Mouse (Mus musculus): ENCODE results near the gene Eloa. TPM values are rescaled to one million over a fixed set of nuclear protein-coding genes. Genes with fewer than 3 reads are reported as not detected.
A peak's percentile ranks its signal among the peaks of the same experiment; 100 is the strongest.

Gene Eloa
- total RNA-seq, 2 experiments from 2014 or later: 35.7 to 53.8 TPM

DNA sequence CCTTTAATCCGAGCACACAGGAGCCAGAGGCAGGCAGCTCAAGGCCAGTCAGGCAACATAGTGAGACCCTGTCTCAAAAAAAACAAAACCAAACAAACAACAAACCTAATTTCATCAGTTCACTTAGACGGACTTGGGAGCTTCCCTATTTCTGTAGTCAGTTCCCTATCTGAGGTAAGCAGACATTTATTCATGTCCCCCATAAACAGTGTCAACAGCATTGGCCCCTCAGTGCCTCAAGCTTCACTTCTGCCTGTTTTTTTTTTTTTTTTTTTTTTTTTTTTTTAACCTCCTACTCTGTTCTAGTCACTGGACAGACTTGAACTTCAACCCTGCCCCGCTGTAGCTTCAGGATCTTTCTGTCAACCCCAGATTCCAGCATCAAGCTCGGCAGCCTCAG, 13.5 kb upstream of the Eloa start:
- ATAC-seq (replicated peaks; ENCODE audit: low FRiP score, poor library complexity, severe bottlenecking): no peak

- ATAC-seq (replicated peaks; ENCODE audit: low FRiP score, poor library complexity, severe bottlenecking): no peak
Measured at GRCm38 (mm10) chr4:136033231-136033630, 11.7 kb upstream of the Eloa start.

GRCm38 (mm10) chr4:136030968-136031909, 9.7 kb upstream of the Eloa start:
- peak; percentile 65 for ATAC-seq (replicated peaks; ENCODE audit: low FRiP score, poor library complexity, severe bottlenecking)

GRCm38 (mm10) chr4:136028689-136029088, 7.1 kb upstream of the Eloa start:
- ATAC-seq (replicated peaks; ENCODE audit: low FRiP score, poor library complexity, severe bottlenecking): peak; percentile 49

- peak; percentile 53 for ATAC-seq (replicated peaks; ENCODE audit: low FRiP score, poor library complexity, severe bottlenecking)
Measured at GRCm38 (mm10) chr4:136028132-136028564, 6.6 kb upstream of the Eloa start.

GRCm38 (mm10) chr4:136027416-136028131, 6.0 kb upstream of the Eloa start:
- no peak for ATAC-seq (replicated peaks; ENCODE audit: low FRiP score, poor library complexity, severe bottlenecking)

- ATAC-seq (replicated peaks; ENCODE audit: low FRiP score, poor library complexity, severe bottlenecking): no peak
Measured at GRCm38 (mm10) chr4:136025350-136025749, 3.8 kb upstream of the Eloa start.

DNA sequence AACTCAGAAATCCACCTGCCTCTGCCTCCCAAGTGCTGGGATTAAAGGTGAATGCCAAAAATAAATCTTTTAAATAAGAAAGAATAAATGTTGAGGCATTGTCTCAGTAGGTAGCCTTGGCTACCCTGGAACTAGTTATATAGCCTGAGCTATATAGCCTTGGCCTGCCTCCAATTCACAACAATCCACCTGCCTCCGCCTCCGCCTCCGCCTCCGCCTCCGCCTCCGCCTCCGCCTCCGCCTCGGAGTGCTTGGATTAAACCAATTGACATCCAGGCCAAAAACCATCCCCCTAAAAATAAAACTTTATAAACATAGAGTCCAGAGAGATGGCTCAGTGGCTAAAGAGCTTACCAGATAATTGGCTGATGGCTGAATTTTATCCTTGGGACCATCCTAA, 1.4 kb upstream of the Eloa start:
- ATAC-seq (replicated peaks; ENCODE audit: low FRiP score, poor library complexity, severe bottlenecking): no peak

GRCm38 (mm10) chr4:136020743-136021548, 617 bp downstream of the Eloa start:
- peak; percentile 71 for ATAC-seq (replicated peaks; ENCODE audit: low FRiP score, poor library complexity, severe bottlenecking)

- ATAC-seq (replicated peaks; ENCODE audit: low FRiP score, poor library complexity, severe bottlenecking): no peak
Measured at GRCm38 (mm10) chr4:136016059-136016602, 5.4 kb downstream of the Eloa start.

- no peak for ATAC-seq (replicated peaks; ENCODE audit: low FRiP score, poor library complexity, severe bottlenecking)
Measured at GRCm38 (mm10) chr4:136010586-136010985, 11.0 kb downstream of the Eloa start.

DNA sequence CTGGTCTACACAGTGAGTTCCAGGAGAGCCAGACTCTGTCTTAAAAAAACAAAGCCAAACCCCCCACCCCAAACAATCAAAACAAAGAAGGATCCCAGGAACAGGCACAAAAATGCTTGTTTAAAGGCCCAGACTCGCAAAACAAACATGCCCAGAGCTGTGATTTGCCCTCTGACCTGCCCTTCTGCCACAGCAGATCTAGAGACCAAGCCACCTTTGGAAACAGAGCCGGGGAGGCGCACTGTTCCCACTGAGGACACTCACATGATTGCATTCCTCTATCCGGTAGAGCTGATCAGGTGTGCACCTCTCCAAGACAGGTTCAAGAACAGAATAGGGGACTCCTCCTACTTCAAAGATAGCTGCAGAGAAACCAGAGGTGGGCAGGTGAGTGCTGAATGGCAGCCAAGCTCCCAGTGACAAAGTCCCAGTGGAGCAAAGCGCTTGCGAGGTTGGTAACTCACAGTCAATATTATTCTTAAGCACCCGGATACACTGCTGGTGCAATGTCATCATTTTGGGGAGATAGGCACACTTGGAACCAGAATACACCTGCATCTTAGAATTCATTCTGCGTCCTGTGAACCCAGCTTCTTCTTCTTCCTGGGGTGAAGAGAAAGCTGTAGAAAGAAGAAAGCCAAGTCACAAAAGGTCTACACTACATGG, 12.6 kb downstream of the Eloa start:
- no peak for ATAC-seq (replicated peaks; ENCODE audit: low FRiP score, poor library complexity, severe bottlenecking)

DNA sequence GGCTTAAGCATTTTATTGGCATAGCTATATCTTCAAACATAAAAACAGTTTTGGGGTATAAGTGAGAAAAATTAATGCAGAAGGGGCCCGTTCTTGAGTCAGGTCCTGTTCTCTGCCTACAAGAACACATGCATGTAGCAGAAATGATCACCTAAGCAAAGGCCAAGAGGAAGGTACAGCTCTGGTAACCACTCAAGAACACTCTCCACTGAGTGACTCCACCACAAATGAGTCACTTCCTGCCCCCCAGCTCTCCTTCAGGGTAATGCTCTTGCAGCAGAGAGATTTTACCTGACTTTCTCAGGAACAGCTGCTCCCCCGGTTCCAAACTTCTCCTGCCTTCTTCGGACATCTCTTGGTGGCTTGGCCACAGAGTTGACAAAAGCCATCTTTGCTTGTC, 14.7 kb downstream of the Eloa start:
- no peak for ATAC-seq (replicated peaks; ENCODE audit: low FRiP score, poor library complexity, severe bottlenecking)

GRCm38 (mm10) chr4:136004921-136005320, 16.6 kb downstream of the Eloa start:
- no peak for ATAC-seq (replicated peaks; ENCODE audit: low FRiP score, poor library complexity, severe bottlenecking)

DNA sequence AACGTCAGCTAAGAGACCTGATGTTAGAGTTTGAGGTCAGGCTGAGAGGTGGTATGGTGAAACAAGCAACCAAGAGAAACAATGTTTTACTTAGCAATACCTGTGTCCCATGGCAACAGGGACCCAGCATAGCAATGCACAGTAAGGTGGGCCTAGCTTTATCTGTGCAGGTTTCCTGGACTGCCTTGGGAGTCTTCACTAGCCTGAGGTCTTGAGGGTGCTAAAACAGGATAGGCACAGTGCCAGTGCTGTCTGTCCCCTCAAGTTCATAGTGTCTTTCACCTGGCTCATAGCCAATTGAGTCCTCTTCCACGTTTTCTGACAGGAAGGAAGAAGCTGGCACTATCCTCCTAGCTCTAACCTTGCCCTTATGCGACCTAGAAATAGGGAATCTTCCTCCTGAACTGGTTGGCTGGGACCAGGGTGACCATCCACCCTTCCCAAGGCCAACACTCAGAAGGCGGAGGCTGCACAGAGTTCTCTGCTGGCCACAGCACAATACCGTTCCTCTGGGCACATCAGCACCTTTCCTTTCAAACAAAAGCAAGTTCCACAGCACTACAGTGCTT, 17.4 kb downstream of the Eloa start:
- peak; percentile 30; the same call in 1 of the 2 replicates for ATAC-seq (replicated peaks; ENCODE audit: low FRiP score, poor library complexity, severe bottlenecking)

DNA sequence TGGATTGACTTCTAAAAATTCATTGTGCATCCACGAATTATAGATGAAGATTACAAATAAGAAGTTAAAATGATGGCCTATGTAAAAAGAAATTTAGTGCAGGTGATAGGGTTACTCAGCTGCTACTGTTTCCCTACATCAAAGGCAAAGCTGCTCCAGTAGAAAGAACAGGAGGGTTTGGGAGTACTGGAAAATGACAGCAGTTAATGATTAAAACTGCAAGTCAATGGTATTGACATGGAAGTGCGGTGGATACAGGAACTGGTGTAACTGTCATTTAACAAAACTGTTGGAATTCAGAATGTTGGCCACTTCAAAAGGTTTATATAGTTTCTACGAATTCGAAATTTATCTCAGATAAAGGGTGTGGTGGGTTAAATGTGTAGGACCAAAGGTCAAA, 26.4 kb downstream of the Eloa start:
- ATAC-seq (replicated peaks; ENCODE audit: low FRiP score, poor library complexity, severe bottlenecking): no peak

DNA sequence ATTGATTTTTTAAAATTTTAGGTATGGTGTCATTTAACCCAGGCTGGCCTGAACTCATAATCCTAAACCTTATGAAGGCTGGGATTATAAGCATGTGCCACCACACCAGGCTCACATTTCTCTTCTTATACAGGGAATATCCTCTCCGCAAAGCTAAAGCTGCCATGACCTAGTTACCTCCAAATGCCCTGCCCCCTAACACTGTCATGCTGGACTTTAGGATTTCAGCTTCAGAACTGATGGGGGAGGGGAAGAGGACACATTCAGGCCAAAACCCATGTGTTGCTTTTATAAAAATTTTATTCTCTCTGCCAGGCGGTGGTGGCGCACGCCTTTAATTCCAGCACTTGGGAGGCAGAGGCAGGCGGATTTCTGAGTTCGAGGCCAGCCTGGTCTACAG, 27.6 kb downstream of the Eloa start:
- no peak for ATAC-seq (replicated peaks; ENCODE audit: low FRiP score, poor library complexity, severe bottlenecking)

DNA sequence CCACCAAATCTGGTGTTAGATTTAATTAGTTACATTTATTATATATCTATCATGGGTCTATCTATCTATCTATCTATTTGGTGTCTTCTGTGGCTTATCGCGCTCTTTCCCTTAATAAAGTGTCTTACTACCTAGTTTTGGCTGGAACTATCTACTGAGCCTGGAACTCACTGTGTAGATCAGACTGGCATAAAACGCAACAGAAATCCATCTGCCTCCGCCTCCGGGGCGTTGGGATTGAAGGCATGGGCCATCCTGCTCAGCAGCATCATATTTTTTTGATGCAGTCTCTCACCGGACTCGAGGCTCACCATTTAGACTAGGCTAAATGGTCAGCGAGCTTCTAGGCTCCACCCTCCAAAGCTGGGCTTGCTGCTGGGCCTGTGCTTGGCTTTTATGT, 33.8 kb downstream of the Eloa start:
- no peak for ATAC-seq (replicated peaks; ENCODE audit: low FRiP score, poor library complexity, severe bottlenecking)

All from erythroblast, adult 5-6 weeks (primary cell).